Mouse (Mus musculus) stomach, adult 2 months (tissue): Measurements from ENCODE around the gene Ccdc32. TPM values are rescaled to one million over a fixed set of nuclear protein-coding genes. Genes with fewer than 3 reads are reported as not detected.

Source experiments
- polyA plus RNA-seq: library from polyadenylated mRNA; depleted of rRNA; stranded (reverse); fragments of >200 nt; gene quantifications from 2 replicates; pipeline ENCODE4 v1.2.3, GENCODE M21; 2012; rRNA removed

Ccdc32 gene
- 1.2 and 2.2 TPM in 2 replicates for polyA plus RNA-seq

DNA sequence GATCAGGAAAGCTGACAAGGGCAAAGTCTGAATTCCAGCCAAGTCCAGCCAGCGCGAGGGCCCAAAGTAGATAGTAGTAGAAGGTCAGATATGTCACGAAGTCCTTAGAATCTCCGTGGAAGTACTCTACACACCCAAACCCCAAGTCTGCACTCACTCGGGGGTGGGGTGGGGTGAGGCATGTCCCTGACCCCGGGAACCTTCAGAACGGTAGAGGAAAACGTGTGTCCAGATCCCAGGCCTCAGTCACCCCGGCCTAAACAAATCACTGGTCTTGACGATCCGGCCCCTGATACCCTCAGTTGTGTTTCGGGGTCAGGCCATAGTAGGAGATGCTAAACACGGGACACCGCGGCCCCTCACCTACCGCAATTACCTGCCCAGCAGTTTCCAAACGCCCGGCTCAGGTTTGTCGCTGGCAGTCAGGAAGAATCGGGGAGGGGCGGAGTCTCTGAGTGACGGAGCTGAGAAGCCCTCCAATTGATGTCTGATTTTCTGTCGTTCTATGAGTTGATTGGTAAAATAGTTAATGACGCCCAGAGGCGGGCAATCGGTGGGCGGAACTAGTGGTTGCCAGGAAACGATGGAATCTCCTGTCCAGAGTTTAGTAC is at the start of gene Ccdc32:
TSS of gene Ccdc32 (minus strand) at position 453 of the 611 bp plus-strand sequence.

GRCm38 (mm10) chr2:119046649-119047611 is 17.7 kb upstream of the Ccdc32 start, which contains the start of gene Knl1:
Knl1 (plus strand) TSS chr2:119047119.

DNA sequence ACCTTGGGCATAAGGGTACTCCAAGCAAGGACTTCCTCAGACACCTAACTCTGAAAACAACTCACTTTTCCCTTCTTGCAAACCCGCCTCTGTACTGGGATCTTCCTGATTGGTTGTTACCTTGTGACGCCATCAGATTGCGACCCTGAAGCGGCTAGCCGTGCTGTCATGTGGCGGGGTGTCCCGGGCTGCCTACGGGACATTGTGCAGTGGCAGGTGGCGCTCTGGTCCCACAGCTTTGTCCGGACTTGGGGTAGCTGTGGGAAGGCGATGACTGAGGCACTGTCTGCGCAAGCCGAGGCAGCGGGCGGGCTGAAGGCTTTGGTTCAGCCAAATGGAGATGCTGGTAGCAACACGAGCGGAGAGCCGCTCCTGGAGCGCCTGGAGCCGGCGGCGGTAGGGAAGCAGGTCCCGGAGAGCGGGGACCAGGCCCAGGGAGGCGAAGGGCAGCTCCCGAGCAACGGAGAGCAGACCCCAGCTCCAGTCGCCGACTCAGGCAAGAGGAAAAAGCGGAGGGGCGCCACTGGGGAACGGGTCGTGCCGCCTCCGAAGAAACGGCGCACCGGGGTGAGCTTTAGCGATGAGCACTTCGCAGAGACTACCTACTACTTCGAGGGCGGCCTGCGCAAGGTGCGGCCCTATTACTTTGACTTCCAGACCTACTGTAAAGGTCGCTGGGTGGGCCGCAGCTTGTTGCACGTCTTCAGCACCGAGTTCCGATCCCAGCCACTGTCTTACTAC is 5.6 kb upstream of the Ccdc32 start, which contains the start of gene Rpusd2:
TSS of gene Rpusd2 (plus strand) at position 135 of the 741 bp plus-strand sequence.

Other genes starting within 250 kb of the Ccdc32 start
- 1.5 and 1.9 TPM in 2 replicates for gene Disp2, start 249.7 kb downstream of the Ccdc32 start, polyA plus RNA-seq
- gene Knstrn, start 215.4 kb downstream of the Ccdc32 start, polyA plus RNA-seq = 1.6 TPM in 2 replicates
- gene Ivd, start 167.4 kb downstream of the Ccdc32 start, polyA plus RNA-seq = 40.4 and 46.1 TPM in 2 replicates
- gene Bahd1, start 129.0 kb downstream of the Ccdc32 start, polyA plus RNA-seq = 9.9 and 11.9 TPM in 2 replicates
- 4.3 and 6.2 TPM in 2 replicates for gene Chst14, start 102.9 kb downstream of the Ccdc32 start, polyA plus RNA-seq
- 0.45 and 1.2 TPM in 2 replicates for gene Rpusd2, start 5.4 kb upstream of the Ccdc32 start, polyA plus RNA-seq
- gene Knl1, start 17.7 kb upstream of the Ccdc32 start, polyA plus RNA-seq = 0.04 TPM in 2 replicates
- gene Rad51, start 83.4 kb upstream of the Ccdc32 start, polyA plus RNA-seq = 1.2 and 1.9 TPM in 2 replicates
- 7.6 and 10.5 TPM in 2 replicates for gene Rmdn3, start 127.6 kb upstream of the Ccdc32 start, polyA plus RNA-seq
- gene Gchfr, start 138.4 kb upstream of the Ccdc32 start, polyA plus RNA-seq = 0.13 and 0.42 TPM in 2 replicates
- 0.47 and 1.6 TPM in 2 replicates for gene Gm14137, start 145.1 kb upstream of the Ccdc32 start, polyA plus RNA-seq
- gene Zfyve19, start 179.2 kb upstream of the Ccdc32 start, polyA plus RNA-seq = 18.4 and 18.5 TPM in 2 replicates
- gene Dnajc17, start 179.4 kb upstream of the Ccdc32 start, polyA plus RNA-seq = 1.6 and 3.4 TPM in 2 replicates
- gene Ppp1r14d, start 200.5 kb upstream of the Ccdc32 start, polyA plus RNA-seq = 0.51 and 0.58 TPM in 2 replicates
- gene Spint1, start 208.0 kb upstream of the Ccdc32 start, polyA plus RNA-seq = 28.1 and 42.0 TPM in 2 replicates
- 2.3 and 5.3 TPM in 2 replicates for gene Rhov, start 241.9 kb upstream of the Ccdc32 start, polyA plus RNA-seq